Mouse (Mus musculus) stomach, embryonic 16.5 days (tissue): Measurements from ENCODE around the gene Gpatch8. TPM values are rescaled to one million over a fixed set of nuclear protein-coding genes. Genes with fewer than 3 reads are reported as not detected.

Source experiments
- ATAC-seq: fragments of 200-750 bp; cut with Nextera tagmentation; 2 replicates; pipeline ENCODE4 v1.8.0; 2017; ENCODE audit warnings: moderate number of reproducible peaks, moderate TSS enrichment; ENCODE audit not compliant: insufficient read depth, low FRiP score
- H3K27ac ChIP-seq: fragments of 300-500 bp; sonication (generic); 2 replicates; pipeline ENCODE4 v1.5.1; 2014; ENCODE audit warnings: low read length
- H3K27me3 ChIP-seq: fragments of 300-500 bp; sonication (generic); 2 replicates; pipeline ENCODE4 v1.6.1; 2014; ENCODE audit warnings: low read length, control low read depth, mixed read lengths; ENCODE audit not compliant: control insufficient read depth, insufficient read depth
- H3K36me3 ChIP-seq: fragments of 300-500 bp; sonication (generic); 2 replicates; pipeline ENCODE4 v1.6.1; 2014; ENCODE audit warnings: low read length; ENCODE audit not compliant: control insufficient read depth, insufficient read depth
- H3K4me1 ChIP-seq: fragments of 300-500 bp; sonication (generic); 2 replicates; pipeline ENCODE4 v1.6.1; 2014; ENCODE audit warnings: low read length, control low read depth, mixed read lengths; ENCODE audit not compliant: control insufficient read depth, insufficient read depth
- H3K4me2 ChIP-seq: fragments of 300-500 bp; sonication (generic); 2 replicates; pipeline ENCODE4 v1.6.1; 2014; ENCODE audit warnings: low read depth, low read length, mixed read lengths
- H3K4me3 ChIP-seq: fragments of 300-500 bp; sonication (generic); replicated peaks from 2 replicates; pipeline ENCODE4 v1.5.1; 2014; ENCODE audit warnings: mild to moderate bottlenecking, low read length
- H3K9ac ChIP-seq: fragments of 300-500 bp; sonication (generic); 2 replicates; pipeline ENCODE4 v1.6.1; 2014; ENCODE audit warnings: low read length
- H3K9me3 ChIP-seq: fragments of 300-500 bp; sonication (generic); replicated peaks from 2 replicates; pipeline ENCODE4 v1.6.1; 2016; ENCODE audit warnings: low read length, control low read depth; ENCODE audit not compliant: control insufficient read depth
- WGBS: fragments of 180-500 bp; shearing (Covaris S2); extraction: QIAGEN DNeasy Blood & Tissue Kit; methylation state at CpG from one replicate; pipeline ENCODE4 v1.1.7; 2014; 5-methylcytosine and 5-hydroxymethylcytosine counted together
- polyA plus RNA-seq: library from polyadenylated mRNA; unstranded; fragments of >200 nt; fragmentation: Nextera tagmentation; extraction: Ambion mirVana; gene quantifications from 2 replicates; pipeline ENCODE4 v1.2.1, GENCODE M21; 2015

Gpatch8 gene
- polyA plus RNA-seq, 1 experiment from 2014 or later = 34.9 TPM

- Histone ChIP-seq H3K9me3 (no peaks in the 10 kb centered on the region), H3K9ac (no peak overlapping the region), H3K4me2 (no peak overlapping the region), H3K27me3 (no peaks in the 10 kb centered on the region), H3K4me3 (no peak overlapping the region), H3K27ac (no peak overlapping the region), H3K4me1 (peaks cover 29% of the 10 kb centered on the region), H3K36me3 (no peaks in the 10 kb centered on the region)
- no peak for ATAC-seq
- 30% methylated on average over 10 of the region's 10 CpGs for WGBS
These were observed 103.1 kb downstream of the Gpatch8 start for GRCm38 (mm10) chr11:102453131-102453530.

GRCm38 (mm10) chr11:102449043-102450008, 106.9 kb downstream of the Gpatch8 start:
- no peaks in the 10 kb centered on the region for H3K27me3 ChIP-seq
- H3K4me1 ChIP-seq = peaks cover 38% of the 10 kb centered on the region
- no peak overlapping the region for H3K4me3 ChIP-seq
- H3K9ac ChIP-seq = peak overlapping the region; percentile 25; the same call in 1 of the 2 replicates
- ATAC-seq = peak; percentile 23; the same call in 1 of the 2 replicates
- H3K4me2 ChIP-seq = no peak overlapping the region
- peak overlapping the region; percentile 77 for H3K27ac ChIP-seq
- no peaks in the 10 kb centered on the region for H3K9me3 ChIP-seq
- 43% methylated on average over 17 of the region's 17 CpGs for WGBS
- no peaks in the 10 kb centered on the region for H3K36me3 ChIP-seq

GRCm38 (mm10) chr11:102448327-102448726, 107.9 kb downstream of the Gpatch8 start:
- ATAC-seq = no peak
- H3K9me3 ChIP-seq = no peaks in the 10 kb centered on the region
- H3K4me1 ChIP-seq = peaks cover 43% of the 10 kb centered on the region
- H3K27ac ChIP-seq = peak overlapping the region; percentile 77
- no peak overlapping the region for H3K9ac ChIP-seq
- H3K4me3 ChIP-seq = no peak overlapping the region
- WGBS = 17% methylated on average over 8 of the region's 8 CpGs
- H3K4me2 ChIP-seq = no peak overlapping the region
- no peaks in the 10 kb centered on the region for H3K27me3 ChIP-seq
- 0 out of 2 replicates have a peak, but pooled peaks cover 2% of the 10 kb centered on the region for H3K36me3 ChIP-seq

- under 1% methylated on average over 39 of the region's 40 CpGs for WGBS
- peak; percentile 66 for ATAC-seq
These were observed 108.7 kb downstream of the Gpatch8 start, which contains the start of gene Fam171a2 for GRCm38 (mm10) chr11:102447497-102447896. Fam171a2 (minus strand) TSS chr11:102447682.

GRCm38 (mm10) chr11:102446581-102447461, 109.4 kb downstream of the Gpatch8 start:
- peaks cover 43% of the 10 kb centered on the region for H3K4me1 ChIP-seq
- no peaks in the 10 kb centered on the region for H3K27me3 ChIP-seq
- peak overlapping the region; percentile 69 for H3K4me2 ChIP-seq
- under 1% methylated on average over 49 of the region's 49 CpGs for WGBS
- peak overlapping the region; percentile 87 for H3K4me3 ChIP-seq
- H3K27ac ChIP-seq = peak overlapping the region; percentile 96
- H3K9ac ChIP-seq = peak overlapping the region; percentile 96
- peak; percentile 23 for ATAC-seq
- peaks cover 3% of the 10 kb centered on the region; the same call in 1 of the 2 replicates for H3K36me3 ChIP-seq
- H3K9me3 ChIP-seq = no peaks in the 10 kb centered on the region

More at GRCm38 (mm10) chr11:102447497-102447896, 108.7 kb downstream of the Gpatch8 start, which contains the start of gene Fam171a2:
- Histone ChIP-seq H3K9me3 (no peaks in the 10 kb centered on the region), H3K4me2 (peak within 1 kb of the TSS; percentile 69), H3K9ac (peak within 1 kb of the TSS; percentile 96), H3K27ac (peak within 1 kb of the TSS; percentile 96), H3K4me1 (peaks cover 43% of the 10 kb centered on the region), H3K27me3 (no peaks in the 10 kb centered on the region), H3K4me3 (peak within 1 kb of the TSS; percentile 87), H3K36me3 (0 out of 2 replicates have a peak, but pooled peaks cover 3% of the 10 kb centered on the region)

- Histone ChIP-seq H3K27me3 (no peaks in the 10 kb centered on the region), H3K9me3 (no peaks in the 10 kb centered on the region), H3K4me3 (peak overlapping the region; percentile 87), H3K4me2 (peak overlapping the region; percentile 69), H3K4me1 (peaks cover 43% of the 10 kb centered on the region), H3K9ac (peak overlapping the region; percentile 96), H3K27ac (peak overlapping the region; percentile 96), H3K36me3 (peaks cover 3% of the 10 kb centered on the region; the same call in 1 of the 2 replicates)
- peak; percentile 52; the same call in 1 of the 2 replicates for ATAC-seq
- WGBS = 15% methylated on average over 7 of the region's 7 CpGs
These were observed 110.3 kb downstream of the Gpatch8 start for GRCm38 (mm10) chr11:102445891-102446361.

GRCm38 (mm10) chr11:102445264-102445890, 110.8 kb downstream of the Gpatch8 start:
- ATAC-seq = peak; percentile 35
- H3K27ac ChIP-seq = peak overlapping the region; percentile 96
- H3K4me1 ChIP-seq = peaks cover 43% of the 10 kb centered on the region
- peak overlapping the region; percentile 87 for H3K4me3 ChIP-seq
- no peaks in the 10 kb centered on the region for H3K27me3 ChIP-seq
- H3K36me3 ChIP-seq = peaks cover 3% of the 10 kb centered on the region; the same call in 1 of the 2 replicates
- H3K9me3 ChIP-seq = no peaks in the 10 kb centered on the region
- 8% methylated on average over 10 of the region's 10 CpGs for WGBS
- peak overlapping the region; percentile 96 for H3K9ac ChIP-seq
- H3K4me2 ChIP-seq = peak overlapping the region; percentile 69

GRCm38 (mm10) chr11:102444781-102445180, 111.4 kb downstream of the Gpatch8 start:
- peak overlapping the region; percentile 96; the same call in 1 of the 2 replicates for H3K27ac ChIP-seq
- H3K27me3 ChIP-seq = no peaks in the 10 kb centered on the region
- no peak for ATAC-seq
- H3K4me1 ChIP-seq = peaks cover 41% of the 10 kb centered on the region
- H3K4me3 ChIP-seq = no peak overlapping the region
- H3K4me2 ChIP-seq = peak overlapping the region; percentile 69; the same call in 1 of the 2 replicates
- H3K36me3 ChIP-seq = peaks cover 7% of the 10 kb centered on the region; the same call in 1 of the 2 replicates
- WGBS = 15% methylated on average over 6 of the region's 6 CpGs
- no peaks in the 10 kb centered on the region for H3K9me3 ChIP-seq
- H3K9ac ChIP-seq = peak overlapping the region; percentile 33; the same call in 1 of the 2 replicates
